Mouse (Mus musculus) midbrain, embryonic 12.5 days (tissue): Measurements from ENCODE around the gene Hoxa6. TPM values are rescaled to one million over a fixed set of nuclear protein-coding genes. Genes with fewer than 3 reads are reported as not detected.

Source experiments
- ATAC-seq: fragments of 200-750 bp; cut with Nextera tagmentation; 2 replicates; pipeline ENCODE4 v1.8.0; 2017; ENCODE audit warnings: low read depth, moderate TSS enrichment, moderate library complexity; ENCODE audit not compliant: low FRiP score
- H3K27ac ChIP-seq: fragments of 300-500 bp; sonication (generic); replicated peaks from 2 replicates; pipeline ENCODE4 v1.5.1; 2016; ENCODE audit warnings: mild to moderate bottlenecking
- H3K27me3 ChIP-seq: fragments of 300-500 bp; sonication (generic); 2 replicates; pipeline ENCODE4 v1.6.1; 2016; ENCODE audit warnings: mild to moderate bottlenecking
- H3K36me3 ChIP-seq: fragments of 300-500 bp; sonication (generic); 2 replicates; pipeline ENCODE4 v1.6.1; 2016
- H3K4me1 ChIP-seq: fragments of 300-500 bp; sonication (generic); 2 replicates; pipeline ENCODE4 v1.6.1; 2016
- H3K4me2 ChIP-seq: fragments of 300-500 bp; sonication (generic); replicated peaks from 2 replicates; pipeline ENCODE4 v1.6.1; 2016; ENCODE audit warnings: mild to moderate bottlenecking, moderate library complexity
- H3K4me3 ChIP-seq: fragments of 300-500 bp; sonication (generic); 2 replicates; pipeline ENCODE4 v1.5.1; 2016; ENCODE audit warnings: mild to moderate bottlenecking
- H3K9ac ChIP-seq: fragments of 300-500 bp; sonication (generic); replicated peaks from 2 replicates; pipeline ENCODE4 v1.6.1; 2016; ENCODE audit warnings: mild to moderate bottlenecking, moderate library complexity
- H3K9me3 ChIP-seq: fragments of 300-500 bp; sonication (generic); 2 replicates; pipeline ENCODE4 v1.6.1; 2016; ENCODE audit warnings: mild to moderate bottlenecking
- WGBS: fragments of 180-500 bp; shearing (Covaris S2); methylation state at CpG from one replicate; pipeline ENCODE4 v1.1.7; 2016; 5-methylcytosine and 5-hydroxymethylcytosine counted together
- polyA plus RNA-seq: library from polyadenylated mRNA; unstranded; fragments of >200 nt; fragmentation: Nextera tagmentation; extraction: Ambion mirVana; gene quantifications from 2 replicates; pipeline ENCODE4 v1.2.1, GENCODE M21; 2016

The Hoxa6 gene
- polyA plus RNA-seq, 1 experiment from 2014 or later = not detected

DNA sequence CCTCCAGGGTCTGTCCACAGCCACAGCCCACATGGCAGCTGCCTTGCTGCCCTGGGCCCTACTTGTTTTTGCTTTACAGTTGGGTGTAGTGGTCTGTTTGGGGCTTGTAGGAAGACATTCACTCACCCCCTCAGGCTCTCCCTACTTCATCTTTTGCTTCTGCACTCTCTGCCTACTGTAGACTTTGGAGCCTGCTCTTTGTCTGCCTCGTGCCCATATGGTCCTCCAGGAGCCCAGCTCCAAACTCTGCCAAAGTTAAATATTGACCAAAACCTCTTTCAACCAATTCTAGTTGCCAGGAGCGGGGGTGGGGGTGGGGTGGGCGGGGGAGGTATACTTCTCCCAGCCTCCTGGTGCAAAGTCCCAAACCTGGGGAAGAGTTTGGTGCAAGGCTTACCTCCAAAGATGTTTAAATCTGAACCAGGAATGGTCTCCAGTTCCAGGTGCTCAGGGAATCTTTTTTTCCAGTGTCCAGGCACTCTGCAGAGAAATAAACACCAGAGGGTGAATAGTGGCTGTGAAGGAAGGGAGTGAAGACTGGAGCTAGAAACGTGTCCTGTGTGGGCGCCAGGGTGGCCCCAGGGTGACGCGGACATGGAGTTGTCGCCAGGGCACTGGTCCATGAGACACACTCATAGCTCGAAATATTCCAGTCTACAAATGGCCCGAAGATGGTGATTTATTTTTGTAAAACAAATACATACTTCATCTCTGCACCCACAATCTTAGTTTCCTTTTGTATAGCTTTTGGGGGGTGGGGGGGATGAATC lies 25.0 kb downstream of the Hoxa6 start:
- no peak for ATAC-seq
- H3K4me3 ChIP-seq = no peak overlapping the region
- H3K9me3 ChIP-seq = no peaks in the 10 kb centered on the region
- H3K27me3 ChIP-seq = peaks cover 100% of the 10 kb centered on the region
- H3K4me2 ChIP-seq = no peak overlapping the region
- no peak overlapping the region for H3K9ac ChIP-seq
- no peak overlapping the region for H3K27ac ChIP-seq
- no peaks in the 10 kb centered on the region for H3K4me1 ChIP-seq
- H3K36me3 ChIP-seq = no peaks in the 10 kb centered on the region
- WGBS = 7% methylated on average over 10 of the region's 10 CpGs

GRCm38 (mm10) chr6:52182793-52183192 lies 25.7 kb downstream of the Hoxa6 start:
- no peaks in the 10 kb centered on the region for H3K9me3 ChIP-seq
- no peaks in the 10 kb centered on the region for H3K36me3 ChIP-seq
- H3K27me3 ChIP-seq = peaks cover 100% of the 10 kb centered on the region
- no peak overlapping the region for H3K9ac ChIP-seq
- no peak overlapping the region for H3K4me2 ChIP-seq
- WGBS = 4% methylated on average over 1 of the region's 1 CpGs
- no peak overlapping the region for H3K4me3 ChIP-seq
- no peaks in the 10 kb centered on the region for H3K4me1 ChIP-seq
- ATAC-seq = no peak
- H3K27ac ChIP-seq = no peak overlapping the region

DNA sequence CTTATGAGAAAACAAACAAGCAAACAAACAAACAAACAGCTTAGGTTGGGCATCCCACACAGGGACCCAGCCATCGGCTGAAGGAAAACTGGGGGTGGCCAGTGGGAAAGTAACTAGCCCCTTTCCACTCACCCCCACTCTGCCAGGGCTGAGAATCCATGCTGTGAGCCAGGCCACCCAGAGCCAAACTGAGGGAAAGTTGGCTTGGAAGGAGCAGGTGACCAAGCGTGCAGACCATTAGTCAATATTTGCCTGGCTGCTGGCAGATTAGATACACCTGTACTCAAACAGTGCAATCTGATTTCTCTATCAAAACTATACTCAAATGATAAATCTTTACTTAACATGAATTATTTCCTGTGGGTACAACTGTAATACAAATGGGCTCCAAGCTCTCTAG lies 26.5 kb downstream of the Hoxa6 start:
- H3K9ac ChIP-seq = no peak overlapping the region
- no peak overlapping the region for H3K4me2 ChIP-seq
- peaks cover 100% of the 10 kb centered on the region for H3K27me3 ChIP-seq
- no peaks in the 10 kb centered on the region for H3K4me1 ChIP-seq
- 12% methylated on average over 2 of the region's 2 CpGs for WGBS
- H3K4me3 ChIP-seq = no peak overlapping the region
- ATAC-seq = no peak
- no peak overlapping the region for H3K27ac ChIP-seq
- no peaks in the 10 kb centered on the region for H3K36me3 ChIP-seq
- H3K9me3 ChIP-seq = no peaks in the 10 kb centered on the region

- no peak overlapping the region for H3K9ac ChIP-seq
- no peaks in the 10 kb centered on the region for H3K9me3 ChIP-seq
- 8% methylated on average over 3 of the region's 3 CpGs for WGBS
- H3K27me3 ChIP-seq = peaks cover 100% of the 10 kb centered on the region
- no peaks in the 10 kb centered on the region for H3K36me3 ChIP-seq
- H3K4me3 ChIP-seq = no peak overlapping the region
- no peak for ATAC-seq
- no peak overlapping the region for H3K4me2 ChIP-seq
- no peaks in the 10 kb centered on the region for H3K4me1 ChIP-seq
- H3K27ac ChIP-seq = no peak overlapping the region
Observed at GRCm38 (mm10) chr6:52180726-52181125, 27.8 kb downstream of the Hoxa6 start.

GRCm38 (mm10) chr6:52180213-52180710 lies 28.3 kb downstream of the Hoxa6 start:
- Histone ChIP-seq H3K9ac (no peak overlapping the region), H3K4me3 (no peak overlapping the region), H3K4me1 (no peaks in the 10 kb centered on the region), H3K27me3 (peaks cover 100% of the 10 kb centered on the region), H3K27ac (no peak overlapping the region), H3K36me3 (no peaks in the 10 kb centered on the region), H3K9me3 (no peaks in the 10 kb centered on the region), H3K4me2 (no peak overlapping the region)
- no peak for ATAC-seq
- 2% methylated on average over 11 of the region's 11 CpGs for WGBS

DNA sequence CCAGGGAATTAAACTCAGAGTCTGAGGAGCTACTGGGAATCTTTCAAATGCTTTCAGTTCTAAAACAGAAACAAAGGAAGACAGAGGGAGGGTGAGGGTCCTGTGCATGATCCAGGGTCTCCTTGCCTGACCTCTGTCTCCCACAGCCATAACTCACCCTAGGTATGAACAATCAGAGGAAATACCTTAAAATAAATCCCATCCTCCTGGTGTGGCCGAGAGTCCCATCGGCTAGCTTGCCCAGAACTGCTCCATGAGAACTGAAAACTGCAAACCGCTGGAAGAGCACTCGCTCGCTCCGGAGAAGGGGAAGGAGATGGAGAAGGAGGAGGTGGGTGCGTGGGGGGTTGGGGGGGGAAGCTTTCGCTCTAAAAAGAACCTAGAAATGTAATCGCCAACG lies 28.8 kb downstream of the Hoxa6 start:
- Histone ChIP-seq H3K36me3 (no peaks in the 10 kb centered on the region), H3K27me3 (peaks cover 100% of the 10 kb centered on the region), H3K9ac (no peak overlapping the region), H3K4me3 (no peak overlapping the region), H3K4me2 (no peak overlapping the region), H3K27ac (no peak overlapping the region), H3K4me1 (no peaks in the 10 kb centered on the region), H3K9me3 (no peaks in the 10 kb centered on the region)
- no peak for ATAC-seq
- WGBS = under 1% methylated on average over 10 of the region's 10 CpGs

DNA sequence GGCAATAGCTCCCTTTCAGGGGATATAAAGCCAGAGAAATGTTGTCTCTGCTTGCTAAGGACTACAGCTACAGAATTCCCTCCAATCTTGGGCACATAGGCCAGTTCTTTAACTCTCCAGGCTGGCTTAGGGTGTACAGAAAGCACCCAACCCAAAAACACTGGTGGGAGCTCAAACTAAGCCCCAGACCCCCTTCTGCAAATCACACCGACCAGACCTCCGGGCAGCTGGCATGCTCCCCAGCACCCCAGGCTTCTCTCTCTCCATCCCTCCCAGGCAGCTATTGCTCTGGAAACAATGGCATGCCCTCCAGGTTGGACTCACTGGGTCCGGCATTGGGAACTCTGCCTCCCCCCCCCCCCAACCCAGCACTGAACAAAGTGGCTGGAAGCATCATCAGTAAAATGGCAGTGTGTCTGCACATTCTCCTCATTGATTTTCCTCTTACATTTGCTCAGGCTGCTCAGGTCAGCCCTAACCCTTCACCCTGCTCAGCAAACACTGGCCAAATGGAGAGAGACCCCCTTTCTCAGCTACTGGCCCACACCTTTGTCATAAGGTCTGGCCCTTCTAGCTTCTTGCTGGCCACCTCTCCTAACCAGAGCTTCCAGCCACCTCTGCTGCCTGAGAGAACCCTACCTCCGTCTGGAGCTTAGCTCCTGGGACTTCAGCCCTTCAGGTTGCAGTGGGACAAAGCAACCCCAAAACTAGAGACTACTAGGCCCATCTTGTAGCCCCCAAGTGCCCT lies 29.4 kb downstream of the Hoxa6 start:
- Histone ChIP-seq H3K27ac (no peak overlapping the region), H3K9ac (no peak overlapping the region), H3K27me3 (peaks cover 97% of the 10 kb centered on the region), H3K36me3 (no peaks in the 10 kb centered on the region), H3K4me1 (no peaks in the 10 kb centered on the region), H3K9me3 (no peaks in the 10 kb centered on the region), H3K4me2 (no peak overlapping the region), H3K4me3 (no peak overlapping the region)
- ATAC-seq = no peak
- WGBS = 0% methylated on average over 4 of the region's 4 CpGs

GRCm38 (mm10) chr6:52177806-52178205 lies 30.7 kb downstream of the Hoxa6 start:
- Histone ChIP-seq H3K9me3 (no peaks in the 10 kb centered on the region), H3K4me1 (peaks cover 1% of the 10 kb centered on the region), H3K4me3 (no peak overlapping the region), H3K27me3 (peaks cover 96% of the 10 kb centered on the region), H3K4me2 (no peak overlapping the region), H3K27ac (no peak overlapping the region), H3K9ac (no peak overlapping the region), H3K36me3 (no peaks in the 10 kb centered on the region)
- no peak for ATAC-seq
- 1% methylated on average over 9 of the region's 9 CpGs for WGBS

DNA sequence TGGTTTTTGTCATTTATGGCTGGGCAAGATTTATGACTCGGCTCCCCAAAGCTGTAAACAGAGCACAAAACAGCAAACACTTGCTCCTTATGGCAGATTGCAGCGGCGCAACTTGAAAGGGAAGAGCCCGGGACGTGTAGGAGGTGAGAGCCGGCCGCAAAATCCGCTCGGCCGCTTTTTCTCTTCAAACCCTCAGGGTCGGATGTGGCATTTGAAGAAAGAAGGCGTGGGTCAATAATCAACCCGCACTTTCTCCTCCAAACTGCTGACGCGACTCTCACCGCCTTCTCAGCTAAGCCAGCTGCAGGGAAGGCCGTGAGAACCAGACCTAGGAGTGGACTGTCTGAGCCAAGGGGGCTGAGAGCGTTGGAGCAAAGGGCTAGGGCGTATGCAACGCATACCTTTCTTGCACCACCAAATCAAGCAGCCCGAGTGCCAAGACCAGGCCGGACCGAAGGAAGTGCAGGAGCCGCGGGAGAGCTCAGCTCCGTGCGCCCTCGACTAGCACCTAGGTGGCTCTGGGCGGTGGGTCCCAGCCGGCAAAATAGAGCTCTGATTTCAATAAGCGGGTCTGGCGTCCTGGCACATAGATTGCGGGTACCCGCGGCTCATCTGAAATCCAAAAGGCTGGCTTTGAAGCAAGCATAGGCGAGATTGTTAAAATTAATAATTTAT lies 31.3 kb downstream of the Hoxa6 start, which contains the start of gene 5730596B20Rik:
Gene 5730596B20Rik (plus strand): TSS at position 438 of the 675 bp plus-strand sequence.
- H3K9ac ChIP-seq = no peak within 1 kb of the TSS
- peaks cover 7% of the 10 kb centered on the region for H3K4me1 ChIP-seq
- no peaks in the 10 kb centered on the region for H3K36me3 ChIP-seq
- under 1% methylated on average over 36 of the region's 36 CpGs for WGBS
- H3K4me2 ChIP-seq = no peak within 1 kb of the TSS
- no peak within 1 kb of the TSS for H3K27ac ChIP-seq
- H3K27me3 ChIP-seq = peaks cover 96% of the 10 kb centered on the region
- H3K9me3 ChIP-seq = no peaks in the 10 kb centered on the region
- no peak for ATAC-seq
- no peak within 1 kb of the TSS for H3K4me3 ChIP-seq

- no peaks in the 10 kb centered on the region for H3K9me3 ChIP-seq
- peaks cover 96% of the 10 kb centered on the region for H3K27me3 ChIP-seq
- no peak overlapping the region for H3K9ac ChIP-seq
- no peaks in the 10 kb centered on the region for H3K36me3 ChIP-seq
- 2% methylated on average over 6 of the region's 6 CpGs for WGBS
- H3K27ac ChIP-seq = no peak overlapping the region
- H3K4me3 ChIP-seq = no peak overlapping the region
- peaks cover 10% of the 10 kb centered on the region for H3K4me1 ChIP-seq
- no peak for ATAC-seq
- H3K4me2 ChIP-seq = no peak overlapping the region
Observed at GRCm38 (mm10) chr6:52176391-52176790, 32.1 kb downstream of the Hoxa6 start.

DNA sequence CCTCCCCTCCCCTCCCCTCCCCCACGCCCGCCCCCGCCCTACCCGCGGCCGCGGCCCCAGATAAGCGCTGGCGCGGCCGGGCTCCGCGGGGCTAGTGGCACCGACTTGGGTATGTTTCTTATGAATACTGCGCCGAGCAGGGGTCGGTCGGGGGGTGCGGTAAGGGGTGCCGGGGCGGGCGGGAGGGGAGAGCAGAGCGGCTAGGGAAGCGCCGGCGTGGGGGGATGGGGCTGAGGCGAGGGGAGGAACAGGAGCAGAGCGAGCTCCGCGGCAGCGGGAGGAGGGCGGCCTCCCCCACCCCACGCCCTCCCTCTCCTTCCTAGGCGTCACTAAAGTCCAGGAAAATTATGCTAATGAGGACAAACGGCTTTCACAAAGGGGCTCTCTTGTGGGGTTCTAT lies 32.7 kb downstream of the Hoxa6 start:
- Histone ChIP-seq H3K4me3 (peak overlapping the region; percentile 13), H3K4me1 (peaks cover 10% of the 10 kb centered on the region), H3K36me3 (no peaks in the 10 kb centered on the region), H3K4me2 (no peak overlapping the region), H3K27ac (no peak overlapping the region), H3K9me3 (no peaks in the 10 kb centered on the region), H3K27me3 (peaks cover 96% of the 10 kb centered on the region), H3K9ac (no peak overlapping the region)
- 2% methylated on average over 18 of the region's 35 CpGs for WGBS
- ATAC-seq = no peak
